Mouse (Mus musculus): Measurements from ENCODE around the gene Wdr47. TPM values are rescaled to one million over a fixed set of nuclear protein-coding genes. Genes with fewer than 3 reads are reported as not detected.

The Wdr47 gene
- total and polyA plus RNA-seq, 2 experiments from 2014 or later = 5.2 to 8.5 TPM

GRCm38 (mm10) chr3:108653710-108654379 lies 62.8 kb downstream of the Wdr47 start, which contains the start of gene Clcc1:
Clcc1 (plus strand) TSS chr3:108653913.
- Histone ChIP-seq H3K27ac (ENCODE audit: low read depth) (peak within 1 kb of the TSS; percentile 91), H3K27me3 (ENCODE audit: control insufficient read depth, insufficient read depth, low read length) (no peaks in the 10 kb centered on the region), H3K9me3 (replicated peaks; ENCODE audit: control insufficient read depth, low read length) (no peaks in the 10 kb centered on the region), H3K4me2 (ENCODE audit: low read depth, low read length) (peak within 1 kb of the TSS; percentile 74), H3K36me3 (replicated peaks; ENCODE audit: control insufficient read depth, insufficient read depth, low read length) (no peaks in the 10 kb centered on the region), H3K4me3 (ENCODE audit: low read depth, low read length) (peak within 1 kb of the TSS; percentile 99), H3K9ac (replicated peaks; ENCODE audit: low read depth, low read length) (peak within 1 kb of the TSS; percentile 94), H3K4me1 (ENCODE audit: control insufficient read depth, insufficient read depth) (peaks cover 10% of the 10 kb centered on the region; the same call in 1 of the 2 replicates)
- TF ChIP-seq EP300 (IDR thresholded peaks at IDR 0.05; ENCODE audit: low read depth) (0 out of 2 replicates have a peak, but pooled peaks have one; percentile 32), CTCF (IDR thresholded peaks at IDR 0.05; ENCODE audit: low read depth) (no peak)
- ATAC-seq (ENCODE audit: insufficient read depth, low read depth) (peak; percentile 98), DNase-seq (ENCODE audit: low spot score) (peak; percentile 94)
- under 1% methylated on average over 57 of the region's 57 CpGs for WGBS

- H3K27ac ChIP-seq (ENCODE audit: low read depth) = no peak overlapping the region
- H3K27me3 ChIP-seq (ENCODE audit: control insufficient read depth, insufficient read depth, low read length) = no peaks in the 10 kb centered on the region
- ATAC-seq (ENCODE audit: insufficient read depth, low read depth) (no peak), DNase-seq (ENCODE audit: low spot score) (no peak)
- WGBS = 18% methylated on average over 14 of the region's 14 CpGs
- H3K4me1 ChIP-seq (ENCODE audit: control insufficient read depth, insufficient read depth) = peaks cover 10% of the 10 kb centered on the region; the same call in 1 of the 2 replicates
- H3K4me3 ChIP-seq (ENCODE audit: low read depth, low read length) = peak overlapping the region; percentile 99
- H3K9ac ChIP-seq (replicated peaks; ENCODE audit: low read depth, low read length) = peak overlapping the region; percentile 94
- peaks cover 6% of the 10 kb centered on the region; the same call in 1 of the 2 replicates for H3K36me3 ChIP-seq (replicated peaks; ENCODE audit: control insufficient read depth, insufficient read depth, low read length)
- peak overlapping the region; percentile 74 for H3K4me2 ChIP-seq (ENCODE audit: low read depth, low read length)
- H3K9me3 ChIP-seq (replicated peaks; ENCODE audit: control insufficient read depth, low read length) = no peaks in the 10 kb centered on the region
- TF ChIP-seq EP300 (IDR thresholded peaks at IDR 0.05; ENCODE audit: low read depth) = no peak
Observed at GRCm38 (mm10) chr3:108654566-108654965, 63.5 kb downstream of the Wdr47 start.

GRCm38 (mm10) chr3:108655486-108655885 lies 64.4 kb downstream of the Wdr47 start:
- ATAC-seq (ENCODE audit: insufficient read depth, low read depth) (no peak), DNase-seq (ENCODE audit: low spot score) (no peak)
- peaks cover 6% of the 10 kb centered on the region; the same call in 1 of the 2 replicates for H3K36me3 ChIP-seq (replicated peaks; ENCODE audit: control insufficient read depth, insufficient read depth, low read length)
- H3K27me3 ChIP-seq (ENCODE audit: control insufficient read depth, insufficient read depth, low read length) = no peaks in the 10 kb centered on the region
- no peak overlapping the region for H3K27ac ChIP-seq (ENCODE audit: low read depth)
- H3K4me1 ChIP-seq (ENCODE audit: control insufficient read depth, insufficient read depth) = peaks cover 10% of the 10 kb centered on the region; the same call in 1 of the 2 replicates
- no peaks in the 10 kb centered on the region for H3K9me3 ChIP-seq (replicated peaks; ENCODE audit: control insufficient read depth, low read length)
- H3K4me3 ChIP-seq (ENCODE audit: low read depth, low read length) = no peak overlapping the region
- no peak overlapping the region for H3K9ac ChIP-seq (replicated peaks; ENCODE audit: low read depth, low read length)
- 84% methylated on average over 7 of the region's 7 CpGs for WGBS
- H3K4me2 ChIP-seq (ENCODE audit: low read depth, low read length) = no peak overlapping the region
- TF ChIP-seq EP300 (IDR thresholded peaks at IDR 0.05; ENCODE audit: low read depth) = no peak
- TF ChIP-seq CTCF (IDR thresholded peaks at IDR 0.05; ENCODE audit: low read depth) = no peak

GRCm38 (mm10) chr3:108658612-108659011 lies 67.5 kb downstream of the Wdr47 start:
- Histone ChIP-seq H3K36me3 (replicated peaks; ENCODE audit: control insufficient read depth, insufficient read depth, low read length) (peaks cover 29% of the 10 kb centered on the region), H3K4me2 (ENCODE audit: low read depth, low read length) (no peak overlapping the region), H3K27ac (ENCODE audit: low read depth) (no peak overlapping the region), H3K27me3 (ENCODE audit: control insufficient read depth, insufficient read depth, low read length) (no peaks in the 10 kb centered on the region), H3K4me3 (ENCODE audit: low read depth, low read length) (no peak overlapping the region), H3K9ac (replicated peaks; ENCODE audit: low read depth, low read length) (no peak overlapping the region), H3K9me3 (replicated peaks; ENCODE audit: control insufficient read depth, low read length) (no peaks in the 10 kb centered on the region), H3K4me1 (ENCODE audit: control insufficient read depth, insufficient read depth) (peaks cover 10% of the 10 kb centered on the region; the same call in 1 of the 2 replicates)
- TF ChIP-seq CTCF (IDR thresholded peaks at IDR 0.05; ENCODE audit: low read depth) (no peak), EP300 (IDR thresholded peaks at IDR 0.05; ENCODE audit: low read depth) (no peak)
- ATAC-seq (ENCODE audit: insufficient read depth, low read depth) (no peak), DNase-seq (ENCODE audit: low spot score) (no peak)
- WGBS = 89% methylated on average over 9 of the region's 9 CpGs

DNA sequence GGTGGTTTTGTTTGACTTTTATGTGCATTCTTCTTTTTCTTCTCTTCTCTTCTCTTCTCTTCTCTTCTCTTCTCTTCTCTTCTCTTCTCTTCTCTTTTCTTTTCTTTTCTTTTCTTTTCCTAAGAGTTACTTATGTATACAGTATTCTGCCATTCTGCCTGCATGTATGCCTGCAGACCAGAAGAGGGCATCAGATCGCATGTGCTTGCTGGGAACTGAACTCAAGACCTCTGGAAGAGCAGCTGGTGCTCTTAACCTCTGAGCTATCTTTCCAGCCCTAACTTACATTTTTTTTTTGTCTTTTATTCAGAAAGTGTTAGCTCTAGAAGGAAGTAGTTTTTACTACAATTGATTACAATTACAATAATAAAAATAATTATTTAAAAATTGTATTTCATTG lies 69.9 kb downstream of the Wdr47 start:
- DNase-seq (ENCODE audit: low spot score) (no peak), ATAC-seq (ENCODE audit: insufficient read depth, low read depth) (no peak)
- H3K36me3 ChIP-seq (replicated peaks; ENCODE audit: control insufficient read depth, insufficient read depth, low read length) = peaks cover 43% of the 10 kb centered on the region
- H3K9ac ChIP-seq (replicated peaks; ENCODE audit: low read depth, low read length) = no peak overlapping the region
- no peaks in the 10 kb centered on the region for H3K4me1 ChIP-seq (ENCODE audit: control insufficient read depth, insufficient read depth)
- 65% methylated on average over 1 of the region's 1 CpGs for WGBS
- no peak overlapping the region for H3K4me3 ChIP-seq (ENCODE audit: low read depth, low read length)
- TF ChIP-seq CTCF (IDR thresholded peaks at IDR 0.05; ENCODE audit: low read depth) (no peak), EP300 (IDR thresholded peaks at IDR 0.05; ENCODE audit: low read depth) (no peak)
- no peaks in the 10 kb centered on the region for H3K27me3 ChIP-seq (ENCODE audit: control insufficient read depth, insufficient read depth, low read length)
- H3K27ac ChIP-seq (ENCODE audit: low read depth) = no peak overlapping the region
- no peaks in the 10 kb centered on the region for H3K9me3 ChIP-seq (replicated peaks; ENCODE audit: control insufficient read depth, low read length)
- H3K4me2 ChIP-seq (ENCODE audit: low read depth, low read length) = no peak overlapping the region

All from heart, postnatal 0 days (tissue).